Mouse (Mus musculus) spleen, adult 10 weeks (tissue): ENCODE data around the gene Hist2h2ab. TPM values are rescaled to one million over a fixed set of nuclear protein-coding genes. Genes with fewer than 3 reads are reported as not detected.

ENCODE experiments used
- polyA plus RNA-seq: library from polyadenylated mRNA; stranded (reverse); fragments of 350-450 nt; fragmentation: Illumina TruSeq; extraction: RNeasy Lipid Tissue Mini Kit (QIAGEN cat#74804); gene quantifications from one replicate; pipeline ENCODE4 v1.2.3, GENCODE M21; 2015; ENCODE audit warnings: low replicate concordance; ENCODE audit not compliant: insufficient read depth

The Hist2h2ab gene
- not detected for polyA plus RNA-seq

GRCm38 (mm10) chr3:96219661-96220130 lies at the start of gene Hist2h2ab, which contains the start of gene Bola1:
Gene Hist2h2ab, plus strand, starts transcription at chr3:96219865.
Gene Bola1, minus strand, starts transcription at chr3:96219709.

GRCm38 (mm10) chr3:96172197-96173178 lies 47.2 kb upstream of the Hist2h2ab start, which contains the start of gene Sf3b4:
Gene Sf3b4, plus strand, starts transcription at chr3:96172332.

GRCm38 (mm10) chr3:96180727-96181477 lies 38.8 kb upstream of the Hist2h2ab start, which contains the start of gene Sv2a:
Gene Sv2a, plus strand, starts transcription at chr3:96181151.

GRCm38 (mm10) chr3:96220765-96221639 lies 1.3 kb downstream of the Hist2h2ab start, which contains the start of the genes Hist2h2ac and Hist2h2be:
Gene Hist2h2ac, minus strand, starts transcription at chr3:96220880.
Gene Hist2h2be, plus strand, starts transcription at chr3:96221119.

GRCm38 (mm10) chr3:96238954-96239793 lies 19.5 kb downstream of the Hist2h2ab start, which contains the start of gene Hist2h3c2:
Gene Hist2h3c2, minus strand, starts transcription at chr3:96239127.

GRCm38 (mm10) chr3:96239949-96240798 lies 20.5 kb downstream of the Hist2h2ab start, which contains the start of gene Hist2h2aa2:
Gene Hist2h2aa2, minus strand, starts transcription at chr3:96240276.

GRCm38 (mm10) chr3:96245003-96245886 lies 25.6 kb downstream of the Hist2h2ab start, which contains the start of gene Hist2h2aa1:
Gene Hist2h2aa1, plus strand, starts transcription at chr3:96245497.

GRCm38 (mm10) chr3:96246427-96246856 lies 26.8 kb downstream of the Hist2h2ab start, which contains the start of gene Hist2h3c1:
Gene Hist2h3c1, plus strand, starts transcription at chr3:96246685.

GRCm38 (mm10) chr3:96262979-96263550 lies 43.4 kb downstream of the Hist2h2ab start, which contains the start of gene Hist2h4:
Gene Hist2h4, minus strand, starts transcription at chr3:96263311.

GRCm38 (mm10) chr3:96268051-96268775 lies 48.5 kb downstream of the Hist2h2ab start, which contains the start of gene Hist2h3b:
Gene Hist2h3b, plus strand, starts transcription at chr3:96268654.

Other genes with a start within 250 kb of the Hist2h2ab start
- gene Plekho1, start 223.9 kb upstream of the Hist2h2ab start, polyA plus RNA-seq: 109 TPM
- 36.0 TPM for gene Vps45, start 161.4 kb upstream of the Hist2h2ab start, polyA plus RNA-seq
- gene Otud7b, start 115.3 kb upstream of the Hist2h2ab start, polyA plus RNA-seq: 20.5 TPM
- gene Mtmr11, start 57.9 kb upstream of the Hist2h2ab start, polyA plus RNA-seq: 3.9 TPM
- gene Sf3b4, start 47.5 kb upstream of the Hist2h2ab start, polyA plus RNA-seq: 29.1 TPM
- gene Sv2a, start 38.7 kb upstream of the Hist2h2ab start, polyA plus RNA-seq: 2.7 TPM
- 1.8 TPM for gene Bola1, start 156 bp upstream of the Hist2h2ab start, polyA plus RNA-seq
- not detected for gene Hist2h2ac, start 1.0 kb downstream of the Hist2h2ab start, polyA plus RNA-seq
- 21.3 TPM for gene Hist2h2be, start 1.3 kb downstream of the Hist2h2ab start, polyA plus RNA-seq
- 0.76 TPM for gene Hist2h3c2, start 19.3 kb downstream of the Hist2h2ab start, polyA plus RNA-seq
- not detected for gene Hist2h2aa2, start 20.4 kb downstream of the Hist2h2ab start, polyA plus RNA-seq
- gene Hist2h2aa1, start 25.6 kb downstream of the Hist2h2ab start, polyA plus RNA-seq: not detected
- 3.5 TPM for gene Hist2h3c1, start 26.8 kb downstream of the Hist2h2ab start, polyA plus RNA-seq
- gene Hist2h4, start 43.4 kb downstream of the Hist2h2ab start, polyA plus RNA-seq: 2.3 TPM
- not detected for gene Hist2h3b, start 48.8 kb downstream of the Hist2h2ab start, polyA plus RNA-seq
- gene Hist2h2bb, start 49.9 kb downstream of the Hist2h2ab start, polyA plus RNA-seq: not detected
- gene Fcgr1, start 74.1 kb downstream of the Hist2h2ab start, polyA plus RNA-seq: 7.4 TPM
- not detected for gene BC107364, start 232.4 kb downstream of the Hist2h2ab start, polyA plus RNA-seq